ENCODE assay signal across 22 mouse cellular contexts in genomic region chr3:88106126-88106525, GRCm38 (mm10). TPM values are rescaled to one million over a fixed set of nuclear protein-coding genes. Genes with fewer than 3 reads are reported as not detected.
"Had no signal": no experiment of that assay in that cellular context is flagged by ENCODE, and none has a peak within 500 bp of the region (broad histone marks: within the 10 kb centered on the region; RNA-seq: fewer than 3 reads in every experiment).

No protein-coding gene starts in this region.

- H3K27ac ChIP-seq: neural tube, embryonic 15.5 days; stomach, embryonic 15.5 days; stomach, postnatal 0 days had no signal

- H3K36me3 ChIP-seq: neural tube, embryonic 15.5 days had no signal

- H3K9me3 ChIP-seq: neural tube, embryonic 15.5 days; stomach, embryonic 15.5 days had no signal

- H3K4me3 ChIP-seq: neural tube, embryonic 15.5 days; stomach, embryonic 15.5 days had no signal

- H3K27me3 ChIP-seq: neural tube, embryonic 15.5 days; stomach, embryonic 15.5 days had no signal

- DNase-seq: retina, postnatal 1 day; right cerebral cortex, adult 18-20 months; right cerebral cortex, postnatal 14 days; right cerebral cortex, postnatal 25 days; right cerebral cortex, postnatal 4 days; spleen, adult 18-20 months; thymus, adult 18-20 months; thymus, adult 2 months; thymus, postnatal 14 days; thymus, postnatal 25 days; thymus, postnatal 36 days; thymus, postnatal 4 days had no signal

- H3K4me1 ChIP-seq: neural tube, embryonic 15.5 days; stomach, embryonic 15.5 days had no signal

- H3K9ac ChIP-seq: neural tube, embryonic 15.5 days; stomach, embryonic 15.5 days had no signal

RNA-seq across cellular contexts. Expression of gene Iqgap3, which starts 24.4 kb away (rescaled TPM):
- total RNA-seq: neutrophil, adult 5-6 weeks had no signal

RNA-seq across cellular contexts. Expression of gene Ttc24, which starts 28.0 kb away (rescaled TPM):
- total RNA-seq: neutrophil, adult 5-6 weeks had no signal
- polyA plus RNA-seq: neural tube, embryonic 14.5 days; neural tube, embryonic 15.5 days; small intestine, adult 2 months; spleen, adult 2 months; stomach, embryonic 14.5 days; stomach, embryonic 15.5 days; stomach, embryonic 16.5 days; stomach, postnatal 0 days; urinary bladder, adult 2 months had no signal
